Mouse (Mus musculus): ENCODE measurements at regions not wholly inside any gene's neighbourhood (a gene's known extent, or its start where the extent isn't known, plus 50 kb on each side); places are given as distances from the start of the nearest gene placed in this dataset.

GRCm38 (mm10) chr10:12116662-12117303 lies 752.4 kb downstream of the Utrn start:
- Histone ChIP-seq H3K4me2 (ENCODE audit: insufficient read depth, low read depth, poor library complexity, severe bottlenecking) (no peak overlapping the region), H3K27ac (ENCODE audit: insufficient read depth, low read depth) (no peak overlapping the region), H3K4me1 (ENCODE audit: control insufficient read depth in 1 of 2, insufficient read depth in 2 of 2) (peaks cover 0 to 12% of the 10 kb centered on the region in 2 experiments; a peak in 2 of 4 replicates), H3K9ac (ENCODE audit: insufficient read depth, low read depth) (no peak overlapping the region), H3K27me3 (replicated peaks) (no peaks in the 10 kb centered on the region), H3K9me3 (replicated peaks; ENCODE audit: low read length) (no peaks in the 10 kb centered on the region), H3K4me3 (replicated peaks in 1 of 3; ENCODE audit: low read depth in 2 of 3, low read length in 2 of 3, poor library complexity in 1 of 3) (no peak overlapping the region), H3K36me3 (replicated peaks in 1 of 2; ENCODE audit: control insufficient read depth in 1 of 2, insufficient read depth in 1 of 2, low read length in 1 of 2) (no peaks in the 10 kb centered on the region), H3K79me2 (replicated peaks; ENCODE audit: control insufficient read depth, extremely low read depth, insufficient read depth, poor library complexity, severe bottlenecking) (no peaks in the 10 kb centered on the region)
- in situ Hi-C loops (cut with MboI; ENCODE audit: low pct_ligation_motif_present, low pct_unique_long_range_greater_than_20kb, low sequenced_read_pairs) (no loop called here), dilution Hi-C loops (cut with MboI; ENCODE audit: extremely low pct_ligation_motif_present, extremely low pct_unique_long_range_greater_than_20kb, low sequenced_read_pairs) (no loop called here)
- no peak for DNase-seq (ENCODE audit: extremely low read depth)
- TF ChIP-seq MYC (IDR thresholded peaks at IDR 0.05; ENCODE audit: low read depth, low read length) (no peak), CTCF (conservative IDR thresholded peaks at IDR 0.05 in 1 of 2, IDR thresholded peaks at IDR 0.05 in 1 of 2; ENCODE audit: low read depth in 2 of 2, low read length in 2 of 2) (no peak), USF1 (IDR thresholded peaks at IDR 0.05; ENCODE audit: low read depth, low read length) (no peak), CHD2 (IDR thresholded peaks at IDR 0.05; ENCODE audit: low read length) (no peak), MAZ (IDR thresholded peaks at IDR 0.05; ENCODE audit: low read depth, low read length) (no peak), USF2 (conservative IDR thresholded peaks at IDR 0.05; ENCODE audit: low read depth, low read length) (no peak), KAT2A (IDR thresholded peaks at IDR 0.05; ENCODE audit: insufficient replicate concordance, low read length) (no peak), TBP (conservative IDR thresholded peaks at IDR 0.05; ENCODE audit: low read depth, low read length) (no peak), ETS1 (conservative IDR thresholded peaks at IDR 0.05; ENCODE audit: low read depth, low read length) (no peak), ELF1 (IDR thresholded peaks at IDR 0.05; ENCODE audit: low read depth, low read length) (no peak), JUND (conservative IDR thresholded peaks at IDR 0.05; ENCODE audit: low read depth, low read length) (no peak), NRF1 (IDR thresholded peaks at IDR 0.05; ENCODE audit: low read depth, low read length) (no peak), PAX5 (IDR thresholded peaks at IDR 0.05; ENCODE audit: low read length) (no peak), JUN (IDR thresholded peaks at IDR 0.05; ENCODE audit: insufficient read depth, low read depth, low read length) (no peak), SMC3 (IDR thresholded peaks at IDR 0.05; ENCODE audit: low read depth, low read length) (no peak), UBTF (IDR thresholded peaks at IDR 0.05; ENCODE audit: low read depth, low read length) (no peak), SIN3A (IDR thresholded peaks at IDR 0.05; ENCODE audit: low read length) (no peak), EP300 (IDR thresholded peaks at IDR 0.05; ENCODE audit: low read length) (no peak)

GRCm38 (mm10) chr10:12124272-12124671 lies 744.9 kb downstream of the Utrn start:
- Histone ChIP-seq H3K27me3 (replicated peaks) (no peaks in the 10 kb centered on the region), H3K79me2 (replicated peaks; ENCODE audit: control insufficient read depth, extremely low read depth, insufficient read depth, poor library complexity, severe bottlenecking) (no peaks in the 10 kb centered on the region), H3K27ac (ENCODE audit: insufficient read depth, low read depth) (no peak overlapping the region), H3K4me2 (ENCODE audit: insufficient read depth, low read depth, poor library complexity, severe bottlenecking) (no peak overlapping the region), H3K4me3 (replicated peaks in 1 of 3; ENCODE audit: low read depth in 2 of 3, low read length in 2 of 3, poor library complexity in 1 of 3) (no peak overlapping the region), H3K9me3 (replicated peaks; ENCODE audit: low read length) (no peaks in the 10 kb centered on the region), H3K9ac (ENCODE audit: insufficient read depth, low read depth) (no peak overlapping the region), H3K4me1 (ENCODE audit: control insufficient read depth in 1 of 2, insufficient read depth in 2 of 2) (no peaks in the 10 kb centered on the region), H3K36me3 (replicated peaks in 1 of 2; ENCODE audit: control insufficient read depth in 1 of 2, insufficient read depth in 1 of 2, low read length in 1 of 2) (no peaks in the 10 kb centered on the region)
- no peak for DNase-seq (ENCODE audit: extremely low read depth)
- in situ Hi-C loops (cut with MboI; ENCODE audit: low pct_ligation_motif_present, low pct_unique_long_range_greater_than_20kb, low sequenced_read_pairs) = no loop called here
- TF ChIP-seq NRF1 (IDR thresholded peaks at IDR 0.05; ENCODE audit: low read depth, low read length) (no peak), CHD2 (IDR thresholded peaks at IDR 0.05; ENCODE audit: low read length) (no peak), MYC (IDR thresholded peaks at IDR 0.05; ENCODE audit: low read depth, low read length) (no peak), RCOR1 (conservative IDR thresholded peaks at IDR 0.05; ENCODE audit: low read depth, low read length) (no peak), NELFE (IDR thresholded peaks at IDR 0.05; ENCODE audit: low read depth, low read length) (no peak), MAZ (IDR thresholded peaks at IDR 0.05; ENCODE audit: low read depth, low read length) (no peak), JUN (IDR thresholded peaks at IDR 0.05; ENCODE audit: insufficient read depth, low read depth, low read length) (no peak), HCFC1 (IDR thresholded peaks at IDR 0.05; ENCODE audit: low read depth, low read length) (no peak)
- dilution Hi-C loops (cut with MboI; ENCODE audit: extremely low pct_ligation_motif_present, extremely low pct_unique_long_range_greater_than_20kb, low sequenced_read_pairs) = no loop called here

All from CH12.LX (cell line).